ENCODE assay signal across 8 mouse cellular contexts in genomic region chr1:133045861-133046440, GRCm38 (mm10). TPM values are rescaled to one million over a fixed set of nuclear protein-coding genes. Genes with fewer than 3 reads are reported as not detected.
A peak's percentile ranks its signal among the peaks of the same experiment; 100 is the strongest.
DNase-seq lines count a peak whose midpoint lies in the region; ATAC-seq lines count a peak whose summit lies in the region.

No protein-coding gene starts in this region.

- WGBS in embryonic facial prominence, embryonic 10.5 days, result under 1% methylated on average over 69 of the region's 71 CpGs
- WGBS in intestine, embryonic 16.5 days, result under 1% methylated on average over 68 of the region's 71 CpGs
- WGBS in limb, embryonic 11.5 days, result 0% methylated on average over 52 of the region's 71 CpGs
- WGBS in midbrain, embryonic 12.5 days, result under 1% methylated on average over 62 of the region's 71 CpGs

- H3K4me1 ChIP-seq in embryonic facial prominence, embryonic 10.5 days, result peaks cover 49% of the 10 kb centered on the region
- H3K4me1 ChIP-seq in intestine, embryonic 16.5 days (ENCODE audit: control insufficient read depth, insufficient read depth, low read length), result peaks cover 29% of the 10 kb centered on the region
- H3K4me1 ChIP-seq in limb, embryonic 11.5 days (ENCODE audit: control insufficient read depth, insufficient read depth, low read length), result peaks cover 7% of the 10 kb centered on the region; the same call in 1 of the 2 replicates
- peaks cover 51% of the 10 kb centered on the region for H3K4me1 ChIP-seq in midbrain, embryonic 12.5 days

- peak; percentile 88 for DNase-seq in adrenal gland, postnatal 10 days
- DNase-seq in embryonic facial prominence, embryonic 10.5 days (ENCODE audit: low spot score), result peak; percentile 88
- peak; percentile 81 for DNase-seq in limb, embryonic 11.5 days (ENCODE audit: low spot score)
- peak; percentile 71 for DNase-seq in skeletal muscle tissue, adult 2 months (ENCODE audit: low read depth, low spot score)
- DNase-seq in adipocyte (ENCODE audit: low spot score), result no peak

- H3K4me2 ChIP-seq in intestine, embryonic 16.5 days (ENCODE audit: low read depth, low read length), result peak overlapping the region; percentile 92
- peak overlapping the region; percentile 93 for H3K4me2 ChIP-seq in limb, embryonic 11.5 days (ENCODE audit: low read depth, severe bottlenecking)
- H3K4me2 ChIP-seq in midbrain, embryonic 12.5 days (replicated peaks), result peak overlapping the region; percentile 85

- no peaks in the 10 kb centered on the region for H3K9me3 ChIP-seq in embryonic facial prominence, embryonic 10.5 days
- H3K9me3 ChIP-seq in intestine, embryonic 16.5 days (ENCODE audit: control insufficient read depth, low read length), result no peaks in the 10 kb centered on the region
- no peaks in the 10 kb centered on the region for H3K9me3 ChIP-seq in limb, embryonic 11.5 days (ENCODE audit: control insufficient read depth, low read length)
- no peaks in the 10 kb centered on the region for H3K9me3 ChIP-seq in midbrain, embryonic 12.5 days

- peaks cover 20% of the 10 kb centered on the region; the same call in 1 of the 2 replicates for H3K27me3 ChIP-seq in embryonic facial prominence, embryonic 10.5 days (replicated peaks; ENCODE audit: low read depth, poor library complexity, severe bottlenecking)
- no peaks in the 10 kb centered on the region for H3K27me3 ChIP-seq in intestine, embryonic 16.5 days (replicated peaks; ENCODE audit: control insufficient read depth, insufficient read depth, low read length)
- no peaks in the 10 kb centered on the region for H3K27me3 ChIP-seq in limb, embryonic 11.5 days (ENCODE audit: control insufficient read depth, insufficient read depth, low read length)
- no peaks in the 10 kb centered on the region for H3K27me3 ChIP-seq in midbrain, embryonic 12.5 days

- peak overlapping the region; percentile 97 for H3K27ac ChIP-seq in embryonic facial prominence, embryonic 10.5 days (replicated peaks)
- peak overlapping the region; percentile 92 for H3K27ac ChIP-seq in intestine, embryonic 16.5 days (ENCODE audit: low read length)
- H3K27ac ChIP-seq in limb, embryonic 11.5 days (replicated peaks; ENCODE audit: low read depth, low read length), result peak overlapping the region; percentile 68; the same call in 1 of the 2 replicates
- H3K27ac ChIP-seq in midbrain, embryonic 12.5 days (replicated peaks), result peak overlapping the region; percentile 96

- peak; percentile 85 for ATAC-seq in granulocyte monocyte progenitor cell, adult 5-6 weeks (replicated peaks; ENCODE audit: poor library complexity, severe bottlenecking)
- peak; percentile 87 for ATAC-seq in intestine, embryonic 16.5 days
- ATAC-seq in limb, embryonic 11.5 days (ENCODE audit: insufficient number of reproducible peaks, low FRiP score, low TSS enrichment, low read depth), result peak; percentile 75
- peak; percentile 91 for ATAC-seq in midbrain, embryonic 12.5 days (ENCODE audit: low FRiP score, low read depth)

- H3K4me3 ChIP-seq in embryonic facial prominence, embryonic 10.5 days, result peak overlapping the region; percentile 95
- H3K4me3 ChIP-seq in intestine, embryonic 16.5 days (ENCODE audit: low read length), result peak overlapping the region; percentile 72
- H3K4me3 ChIP-seq in limb, embryonic 11.5 days (ENCODE audit: low read depth, low read length), result peak overlapping the region; percentile 85
- peak overlapping the region; percentile 87 for H3K4me3 ChIP-seq in midbrain, embryonic 12.5 days

- H3K9ac ChIP-seq in intestine, embryonic 16.5 days (ENCODE audit: low read depth, low read length), result peak overlapping the region; percentile 98
- H3K9ac ChIP-seq in limb, embryonic 11.5 days (ENCODE audit: low read length), result peak overlapping the region; percentile 97
- H3K9ac ChIP-seq in midbrain, embryonic 12.5 days (replicated peaks), result peak overlapping the region; percentile 97

- H3K36me3 ChIP-seq in embryonic facial prominence, embryonic 10.5 days (replicated peaks), result no peaks in the 10 kb centered on the region
- no peaks in the 10 kb centered on the region for H3K36me3 ChIP-seq in intestine, embryonic 16.5 days (ENCODE audit: control insufficient read depth, insufficient read depth, low read length)
- H3K36me3 ChIP-seq in limb, embryonic 11.5 days (ENCODE audit: control insufficient read depth, insufficient read depth, low read length), result no peaks in the 10 kb centered on the region
- H3K36me3 ChIP-seq in midbrain, embryonic 12.5 days, result no peaks in the 10 kb centered on the region

RNA-seq across cellular contexts. Expression of gene Pik3c2b, which starts 0.5 kb away (rescaled TPM):
- total RNA-seq in adrenal gland, postnatal 10 days (2021), result 10 to 100 TPM in 1 of 2 experiments, 1 to 10 TPM in 1; 8.8 to 14.1 TPM
- 8.6 and 10.5 TPM in 2 replicates for polyA plus RNA-seq in embryonic facial prominence, embryonic 10.5 days (2016; fragmentation: Nextera tagmentation; extraction: Ambion mirVana)
- 2.4 and 3.2 TPM in 2 replicates for total RNA-seq in granulocyte monocyte progenitor cell, adult 5-6 weeks (2014; fragmentation: Nextera tagmentation)
- 1.1 and 1.4 TPM in 2 replicates for total RNA-seq in granulocyte monocyte progenitor cell, adult 5-6 weeks (2017)
- polyA plus RNA-seq in intestine, embryonic 16.5 days (2015; fragmentation: Nextera tagmentation; extraction: Ambion mirVana), result 5.2 and 5.3 TPM in 2 replicates
- polyA plus RNA-seq in limb, embryonic 11.5 days (2014; fragmentation: Nextera tagmentation; extraction: Ambion mirVana), result 6.4 and 7.7 TPM in 2 replicates
- polyA plus RNA-seq in midbrain, embryonic 12.5 days (2016; fragmentation: Nextera tagmentation; extraction: Ambion mirVana), result 21.3 and 21.7 TPM in 2 replicates

RNA-seq across cellular contexts. Expression of gene Mdm4, which starts 15.6 kb away (rescaled TPM):
- 100 to 1,000 TPM in 1 of 2 experiments, 10 to 100 TPM in 1; 58.5 to 101 TPM for total RNA-seq in adrenal gland, postnatal 10 days (2021)
- 37.7 and 41.4 TPM in 2 replicates for polyA plus RNA-seq in embryonic facial prominence, embryonic 10.5 days (2016; fragmentation: Nextera tagmentation; extraction: Ambion mirVana)
- total RNA-seq in granulocyte monocyte progenitor cell, adult 5-6 weeks (2014; fragmentation: Nextera tagmentation), result 92.5 and 103 TPM in 2 replicates
- total RNA-seq in granulocyte monocyte progenitor cell, adult 5-6 weeks (2017), result 77.9 and 121 TPM in 2 replicates
- polyA plus RNA-seq in intestine, embryonic 16.5 days (2015; fragmentation: Nextera tagmentation; extraction: Ambion mirVana), result 19.1 and 24.1 TPM in 2 replicates
- polyA plus RNA-seq in limb, embryonic 11.5 days (2014; fragmentation: Nextera tagmentation; extraction: Ambion mirVana), result 33.2 and 41.5 TPM in 2 replicates
- polyA plus RNA-seq in midbrain, embryonic 12.5 days (2016; fragmentation: Nextera tagmentation; extraction: Ambion mirVana), result 50.1 and 56.4 TPM in 2 replicates
